Mouse (Mus musculus) embryonic facial prominence, embryonic 15.5 days (tissue): Measurements from ENCODE around the gene Plin3. TPM values are rescaled to one million over a fixed set of nuclear protein-coding genes. Genes with fewer than 3 reads are reported as not detected.
A peak's percentile ranks its signal among the peaks of the same experiment; 100 is the strongest.

ENCODE experiments used
- ATAC-seq: fragments of 200-750 bp; cut with Nextera tagmentation; 2 replicates; pipeline ENCODE4 v1.8.0; 2017; ENCODE audit warnings: low read depth, moderate TSS enrichment; ENCODE audit not compliant: insufficient number of reproducible peaks, low FRiP score, low TSS enrichment
- H3K27ac ChIP-seq: fragments of 300-500 bp; sonication (generic); replicated peaks from 2 replicates; pipeline ENCODE4 v1.5.1; 2015; ENCODE audit warnings: mild to moderate bottlenecking, inconsistent platforms
- H3K27me3 ChIP-seq: fragments of 300-500 bp; sonication (generic); 2 replicates; pipeline ENCODE4 v1.6.1; 2015; ENCODE audit warnings: inconsistent platforms
- H3K36me3 ChIP-seq: fragments of 300-500 bp; sonication (generic); 2 replicates; pipeline ENCODE4 v1.6.1; 2015; ENCODE audit warnings: mild to moderate bottlenecking, inconsistent platforms
- H3K4me1 ChIP-seq: fragments of 300-500 bp; sonication (generic); 2 replicates; pipeline ENCODE4 v1.6.1; 2015; ENCODE audit warnings: inconsistent platforms
- H3K4me2 ChIP-seq: fragments of 300-500 bp; sonication (generic); replicated peaks from 2 replicates; pipeline ENCODE4 v1.6.1; 2015; ENCODE audit warnings: mild to moderate bottlenecking, inconsistent platforms
- H3K4me3 ChIP-seq: fragments of 300-500 bp; sonication (generic); replicated peaks from 2 replicates; pipeline ENCODE4 v1.5.1; 2015; ENCODE audit warnings: mild to moderate bottlenecking, inconsistent platforms
- H3K9ac ChIP-seq: fragments of 300-500 bp; sonication (generic); 2 replicates; pipeline ENCODE4 v1.6.1; 2015; ENCODE audit warnings: inconsistent platforms
- H3K9me3 ChIP-seq: fragments of 300-500 bp; sonication (generic); replicated peaks from 2 replicates; pipeline ENCODE4 v1.6.1; 2016; ENCODE audit warnings: inconsistent platforms
- WGBS: fragments of 180-500 bp; shearing (Covaris S2); methylation state at CpG from one replicate; pipeline ENCODE4 v1.1.7; 2015; 5-methylcytosine and 5-hydroxymethylcytosine counted together
- polyA plus RNA-seq: library from polyadenylated mRNA; unstranded; fragments of >200 nt; fragmentation: Nextera tagmentation; extraction: Ambion mirVana; gene quantifications from 2 replicates; pipeline ENCODE4 v1.2.1, GENCODE M21; 2015

Plin3 gene
- polyA plus RNA-seq, 1 experiment from 2014 or later: 89.5 TPM

GRCm38 (mm10) chr17:56325450-56326152, 32.9 kb upstream of the Plin3 start, which contains the start of gene Kdm4b:
Gene Kdm4b, plus strand, starts transcription at chr17:56326062.
- H3K4me3 ChIP-seq: peak within 1 kb of the TSS; percentile 91
- no peaks in the 10 kb centered on the region for H3K9me3 ChIP-seq
- H3K36me3 ChIP-seq: peaks cover 17% of the 10 kb centered on the region
- H3K9ac ChIP-seq: peak within 1 kb of the TSS; percentile 87
- peaks cover 40% of the 10 kb centered on the region for H3K4me1 ChIP-seq
- peak within 1 kb of the TSS; percentile 97 for H3K27ac ChIP-seq
- WGBS: under 1% methylated on average over 55 of the region's 57 CpGs
- H3K27me3 ChIP-seq: no peaks in the 10 kb centered on the region
- ATAC-seq: peak; percentile 99
- H3K4me2 ChIP-seq: peak within 1 kb of the TSS; percentile 81

- H3K4me2 ChIP-seq: no peak overlapping the region
- no peak overlapping the region for H3K4me3 ChIP-seq
- H3K9ac ChIP-seq: no peak overlapping the region
- peaks cover 29% of the 10 kb centered on the region for H3K36me3 ChIP-seq
- H3K27me3 ChIP-seq: no peaks in the 10 kb centered on the region
- H3K27ac ChIP-seq: 0 out of 2 replicates have a peak overlapping the region, but pooled peaks have one; percentile 92
- no peak for ATAC-seq
- peaks cover 29% of the 10 kb centered on the region for H3K4me1 ChIP-seq
- no peaks in the 10 kb centered on the region for H3K9me3 ChIP-seq
- 60% methylated on average over 3 of the region's 3 CpGs for WGBS
Measured at GRCm38 (mm10) chr17:56324419-56324818, 31.7 kb upstream of the Plin3 start.

GRCm38 (mm10) chr17:56309191-56309945, 16.7 kb upstream of the Plin3 start:
- no peak overlapping the region for H3K9ac ChIP-seq
- no peak overlapping the region for H3K4me2 ChIP-seq
- H3K4me3 ChIP-seq: no peak overlapping the region
- H3K27ac ChIP-seq: peak overlapping the region; percentile 55; the same call in 1 of the 2 replicates
- WGBS: 79% methylated on average over 15 of the region's 15 CpGs
- no peaks in the 10 kb centered on the region for H3K9me3 ChIP-seq
- peaks cover 43% of the 10 kb centered on the region for H3K4me1 ChIP-seq
- ATAC-seq: no peak
- H3K27me3 ChIP-seq: no peaks in the 10 kb centered on the region
- H3K36me3 ChIP-seq: peaks cover 58% of the 10 kb centered on the region

- Histone ChIP-seq H3K4me2 (no peak overlapping the region), H3K36me3 (peaks cover 46% of the 10 kb centered on the region)
Measured at GRCm38 (mm10) chr17:56308088-56308487, 15.4 kb upstream of the Plin3 start.

GRCm38 (mm10) chr17:56305826-56306225, 13.2 kb upstream of the Plin3 start:
- Histone ChIP-seq H3K9me3 (no peaks in the 10 kb centered on the region), H3K9ac (no peak overlapping the region), H3K36me3 (peaks cover 25% of the 10 kb centered on the region), H3K4me3 (peak overlapping the region; percentile 77), H3K27ac (0 out of 2 replicates have a peak overlapping the region, but pooled peaks have one; percentile 51), H3K4me2 (peak overlapping the region; percentile 100), H3K27me3 (no peaks in the 10 kb centered on the region), H3K4me1 (peaks cover 59% of the 10 kb centered on the region)
- ATAC-seq: no peak
- 62% methylated on average over 8 of the region's 8 CpGs for WGBS

More at GRCm38 (mm10) chr17:56308088-56308487, 15.4 kb upstream of the Plin3 start:
- Histone ChIP-seq H3K9me3 (no peaks in the 10 kb centered on the region), H3K4me3 (0 out of 2 replicates have a peak overlapping the region, but pooled peaks have one; percentile 0), H3K27ac (peak overlapping the region; percentile 55), H3K27me3 (no peaks in the 10 kb centered on the region), H3K4me1 (peaks cover 51% of the 10 kb centered on the region), H3K9ac (no peak overlapping the region)
- WGBS: 73% methylated on average over 6 of the region's 6 CpGs
- 0 out of 2 replicates have a peak, but pooled peaks have one; percentile 15 for ATAC-seq

- H3K4me1 ChIP-seq: peaks cover 59% of the 10 kb centered on the region
- no peak for ATAC-seq
Measured at GRCm38 (mm10) chr17:56305156-56305555, 12.5 kb upstream of the Plin3 start.

GRCm38 (mm10) chr17:56304718-56305117, 12.0 kb upstream of the Plin3 start:
- 8% methylated on average over 11 of the region's 11 CpGs for WGBS
- Histone ChIP-seq H3K9ac (peak overlapping the region; percentile 64), H3K4me3 (peak overlapping the region; percentile 77), H3K4me2 (peak overlapping the region; percentile 100), H3K27me3 (no peaks in the 10 kb centered on the region), H3K4me1 (peaks cover 59% of the 10 kb centered on the region), H3K36me3 (peaks cover 16% of the 10 kb centered on the region; the same call in 1 of the 2 replicates), H3K27ac (peak overlapping the region; percentile 51; the same call in 1 of the 2 replicates), H3K9me3 (no peaks in the 10 kb centered on the region)
- no peak for ATAC-seq

More at GRCm38 (mm10) chr17:56305156-56305555, 12.5 kb upstream of the Plin3 start:
- Histone ChIP-seq H3K9me3 (no peaks in the 10 kb centered on the region), H3K9ac (peak overlapping the region; percentile 64), H3K36me3 (peaks cover 18% of the 10 kb centered on the region), H3K27ac (peak overlapping the region; percentile 51; the same call in 1 of the 2 replicates), H3K4me3 (peak overlapping the region; percentile 77), H3K27me3 (no peaks in the 10 kb centered on the region), H3K4me2 (peak overlapping the region; percentile 100)
- 17% methylated on average over 9 of the region's 9 CpGs for WGBS

GRCm38 (mm10) chr17:56303847-56304586, 11.3 kb upstream of the Plin3 start:
- Histone ChIP-seq H3K9ac (peak overlapping the region; percentile 64), H3K4me1 (peaks cover 59% of the 10 kb centered on the region), H3K4me2 (peak overlapping the region; percentile 100), H3K27me3 (no peaks in the 10 kb centered on the region), H3K9me3 (no peaks in the 10 kb centered on the region), H3K4me3 (peak overlapping the region; percentile 77), H3K27ac (peak overlapping the region; percentile 89), H3K36me3 (peaks cover 11% of the 10 kb centered on the region; the same call in 1 of the 2 replicates)
- under 1% methylated on average over 68 of the region's 68 CpGs for WGBS
- ATAC-seq: peak; percentile 94

GRCm38 (mm10) chr17:56303160-56303846, 10.6 kb upstream of the Plin3 start, which contains the start of gene Uhrf1:
Gene Uhrf1, plus strand, starts transcription at chr17:56303321.
- H3K9ac ChIP-seq: peak within 1 kb of the TSS; percentile 64

GRCm38 (mm10) chr17:56302363-56302996, 9.8 kb upstream of the Plin3 start:
- ATAC-seq: no peak
- Histone ChIP-seq H3K4me1 (peaks cover 46% of the 10 kb centered on the region), H3K27ac (no peak overlapping the region), H3K4me3 (peak overlapping the region; percentile 77; the same call in 1 of the 2 replicates), H3K9me3 (no peaks in the 10 kb centered on the region), H3K27me3 (no peaks in the 10 kb centered on the region), H3K9ac (no peak overlapping the region), H3K36me3 (no peaks in the 10 kb centered on the region), H3K4me2 (peak overlapping the region; percentile 100)
- 30% methylated on average over 13 of the region's 13 CpGs for WGBS

More at GRCm38 (mm10) chr17:56303160-56303846, 10.6 kb upstream of the Plin3 start, which contains the start of gene Uhrf1:
- 0 out of 2 replicates have a peak, but pooled peaks cover 5% of the 10 kb centered on the region for H3K36me3 ChIP-seq
- peaks cover 52% of the 10 kb centered on the region for H3K4me1 ChIP-seq
- no peaks in the 10 kb centered on the region for H3K9me3 ChIP-seq
- under 1% methylated on average over 43 of the region's 43 CpGs for WGBS
- peak within 1 kb of the TSS; percentile 89 for H3K27ac ChIP-seq
- ATAC-seq: peak; percentile 79
- H3K27me3 ChIP-seq: no peaks in the 10 kb centered on the region
- peak within 1 kb of the TSS; percentile 77 for H3K4me3 ChIP-seq
- peak within 1 kb of the TSS; percentile 100 for H3K4me2 ChIP-seq
